Mouse (Mus musculus): ENCODE measurements around the gene Cltrn. TPM values are rescaled to one million over a fixed set of nuclear protein-coding genes. Genes with fewer than 3 reads are reported as not detected.

Cltrn gene
- polyA plus RNA-seq (2015; fragmentation: Nextera tagmentation; extraction: Ambion mirVana), result 0.50 and 1.00 TPM in 2 replicates

DNA sequence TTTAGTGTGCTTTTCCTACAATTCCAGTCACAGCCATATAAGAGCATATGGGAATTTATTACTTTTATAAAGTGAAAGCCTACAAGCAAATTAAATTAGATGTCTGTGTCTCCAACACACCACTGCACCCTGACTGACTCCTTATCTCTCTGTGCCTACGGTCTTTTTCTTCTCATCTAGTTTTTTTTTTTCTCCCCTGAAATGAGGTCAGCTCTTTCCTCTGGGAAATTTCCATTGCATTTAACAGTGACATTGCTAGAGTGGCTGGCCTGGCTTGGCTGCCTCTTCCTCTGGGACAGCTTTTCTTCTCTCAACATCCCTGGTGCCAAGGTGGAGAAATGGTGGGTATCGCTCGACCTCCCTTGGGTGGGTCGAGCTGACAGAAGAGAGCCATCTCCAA, at the start of gene Cltrn:
TSS of gene Cltrn (plus strand) at position 249 of the 400 bp plus-strand sequence.
- Histone ChIP-seq H3K36me3 (no peaks in the 10 kb centered on the region), H3K27me3 (peaks cover 17% of the 10 kb centered on the region), H3K9me3 (no peaks in the 10 kb centered on the region), H3K4me1 (replicated peaks) (no peaks in the 10 kb centered on the region), H3K4me2 (no peak within 1 kb of the TSS), H3K4me3 (no peak within 1 kb of the TSS), H3K9ac (no peak within 1 kb of the TSS), H3K27ac (no peak within 1 kb of the TSS)
- ATAC-seq (ENCODE audit: low FRiP score), result no peak
- WGBS, result 86% methylated on average over 4 of the region's 4 CpGs

DNA sequence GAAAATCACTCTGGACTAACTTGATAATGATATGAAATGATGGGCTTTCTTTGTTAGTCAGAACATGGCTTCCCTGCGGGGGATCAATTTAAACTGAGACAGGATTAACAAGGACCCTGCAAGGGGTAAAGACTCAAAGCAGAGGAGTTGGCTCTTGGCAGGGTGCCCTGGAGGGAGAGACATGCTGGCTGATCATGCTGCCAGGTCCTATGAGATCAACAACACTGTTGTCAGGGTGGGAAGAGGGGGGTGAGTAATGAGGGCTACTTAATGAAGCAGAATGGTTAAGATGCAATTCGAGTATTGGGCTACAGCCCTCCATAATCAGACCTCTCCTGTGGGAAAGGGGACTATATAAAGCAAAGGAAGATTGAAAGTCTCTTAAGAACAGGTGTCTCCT, 49.7 kb upstream of the Cltrn start:
- H3K4me3 ChIP-seq, result no peak overlapping the region
- 34% methylated on average over 2 of the region's 2 CpGs for WGBS
- no peak overlapping the region for H3K4me2 ChIP-seq
- no peak overlapping the region for H3K9ac ChIP-seq
- H3K9me3 ChIP-seq, result no peaks in the 10 kb centered on the region
- H3K27ac ChIP-seq, result no peak overlapping the region
- 0 out of 2 replicates have a peak, but pooled peaks cover 9% of the 10 kb centered on the region for H3K27me3 ChIP-seq
- ATAC-seq (ENCODE audit: low FRiP score), result 0 out of 2 replicates have a peak, but pooled peaks have one; percentile 43
- H3K4me1 ChIP-seq (replicated peaks), result no peaks in the 10 kb centered on the region
- H3K36me3 ChIP-seq, result no peaks in the 10 kb centered on the region

DNA sequence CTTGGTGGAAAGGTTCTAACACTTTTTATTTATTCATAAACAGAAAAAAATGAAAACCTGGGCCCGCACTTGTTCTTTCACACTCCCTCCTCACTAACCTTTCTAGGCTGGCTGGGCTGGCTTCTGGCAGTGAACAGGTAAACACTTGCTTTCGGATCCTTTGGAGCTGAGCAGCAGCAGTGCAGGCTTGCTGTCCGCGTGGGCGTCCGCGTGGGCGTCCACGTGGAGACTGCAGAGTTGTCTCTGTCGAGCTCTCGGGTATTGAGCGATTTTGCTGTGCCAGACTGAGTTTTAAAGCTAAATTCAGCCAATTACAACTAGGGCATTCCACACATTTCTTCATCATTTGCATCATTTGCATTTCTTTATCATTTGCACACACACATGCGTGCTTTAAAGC, 46.6 kb upstream of the Cltrn start:
- 77% methylated on average over 13 of the region's 13 CpGs for WGBS
- H3K27ac ChIP-seq, result no peak overlapping the region
- no peak overlapping the region for H3K4me2 ChIP-seq
- H3K4me3 ChIP-seq, result no peak overlapping the region
- 0 out of 2 replicates have a peak, but pooled peaks cover 9% of the 10 kb centered on the region for H3K27me3 ChIP-seq
- H3K9me3 ChIP-seq, result no peaks in the 10 kb centered on the region
- H3K9ac ChIP-seq, result no peak overlapping the region
- no peaks in the 10 kb centered on the region for H3K4me1 ChIP-seq (replicated peaks)
- ATAC-seq (ENCODE audit: low FRiP score), result no peak
- no peaks in the 10 kb centered on the region for H3K36me3 ChIP-seq

DNA sequence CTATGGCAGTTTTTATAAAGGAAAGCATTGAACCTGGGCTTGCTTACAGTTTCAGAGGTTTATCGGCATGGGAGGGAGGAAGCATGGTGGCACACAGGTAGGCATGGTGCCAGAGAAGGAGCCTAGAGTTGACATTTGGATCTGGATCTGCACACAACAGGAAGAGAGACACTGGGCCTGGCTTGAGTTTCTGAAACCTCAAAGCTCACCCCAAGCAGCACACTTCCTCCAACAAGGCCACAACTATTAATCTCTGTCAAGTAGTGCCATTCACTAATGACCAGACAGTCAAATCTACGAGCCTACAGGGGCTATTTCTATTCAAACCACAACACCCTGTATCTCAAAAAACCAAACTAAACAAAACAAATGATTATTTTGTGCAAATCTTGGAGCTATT, 41.9 kb upstream of the Cltrn start:
- H3K36me3 ChIP-seq, result no peaks in the 10 kb centered on the region
- ATAC-seq (ENCODE audit: low FRiP score), result no peak
- H3K4me1 ChIP-seq (replicated peaks), result no peaks in the 10 kb centered on the region
- no peak overlapping the region for H3K4me2 ChIP-seq
- H3K4me3 ChIP-seq, result no peak overlapping the region
- 0 out of 2 replicates have a peak, but pooled peaks cover 4% of the 10 kb centered on the region for H3K27me3 ChIP-seq
- WGBS, result 66% methylated on average over 2 of the region's 2 CpGs
- H3K9me3 ChIP-seq, result no peaks in the 10 kb centered on the region
- H3K27ac ChIP-seq, result no peak overlapping the region
- H3K9ac ChIP-seq, result no peak overlapping the region

DNA sequence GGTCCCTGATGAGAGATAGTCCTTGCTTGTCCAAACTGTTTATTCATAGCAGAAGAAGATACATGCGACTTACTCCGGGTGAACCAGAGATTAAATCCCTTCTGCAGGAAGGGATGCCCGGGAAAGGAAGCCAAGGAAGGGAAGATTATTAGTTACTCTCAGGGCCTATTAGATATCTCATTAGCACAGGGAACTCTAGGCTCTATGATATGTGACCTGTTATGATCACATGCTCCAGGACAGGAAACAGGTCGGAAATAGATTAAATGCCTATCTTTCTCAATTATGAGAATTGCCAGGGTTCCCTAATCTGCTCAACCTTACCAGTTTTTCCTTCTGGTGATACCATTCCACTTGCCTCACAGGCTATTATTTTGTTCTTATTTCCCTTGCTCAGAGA, 32.9 kb upstream of the Cltrn start:
- H3K27ac ChIP-seq, result no peak overlapping the region
- H3K9me3 ChIP-seq, result no peaks in the 10 kb centered on the region
- no peak overlapping the region for H3K9ac ChIP-seq
- 95% methylated on average over 4 of the region's 4 CpGs for WGBS
- no peaks in the 10 kb centered on the region for H3K36me3 ChIP-seq
- H3K4me1 ChIP-seq (replicated peaks), result no peaks in the 10 kb centered on the region
- ATAC-seq (ENCODE audit: low FRiP score), result no peak
- no peak overlapping the region for H3K4me2 ChIP-seq
- H3K4me3 ChIP-seq, result no peak overlapping the region
- H3K27me3 ChIP-seq, result peaks cover 4% of the 10 kb centered on the region; the same call in 1 of the 2 replicates

DNA sequence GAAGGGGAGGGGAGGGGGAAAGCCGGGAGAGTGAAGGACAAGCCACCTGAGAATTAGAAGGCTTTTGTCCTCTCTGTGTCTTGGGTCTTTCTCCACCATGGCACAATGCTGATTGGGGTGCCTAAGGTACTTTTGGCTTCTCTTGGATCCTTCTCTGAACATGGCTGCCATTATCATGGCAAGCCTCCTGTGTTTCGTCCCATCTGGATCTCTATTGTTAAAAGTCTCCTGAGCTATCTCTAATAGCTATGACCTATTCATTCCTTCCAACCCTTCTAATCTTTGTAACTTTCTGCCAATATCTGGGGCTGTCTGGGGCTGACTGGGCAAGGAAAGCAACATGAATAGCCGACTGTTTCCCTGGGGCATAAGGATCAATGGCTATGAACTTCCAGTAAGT, 30.1 kb upstream of the Cltrn start:
- no peaks in the 10 kb centered on the region for H3K36me3 ChIP-seq
- no peaks in the 10 kb centered on the region for H3K9me3 ChIP-seq
- H3K4me2 ChIP-seq, result no peak overlapping the region
- WGBS, result 84% methylated on average over 3 of the region's 3 CpGs
- H3K27me3 ChIP-seq, result peaks cover 14% of the 10 kb centered on the region; the same call in 1 of the 2 replicates
- H3K4me3 ChIP-seq, result no peak overlapping the region
- H3K27ac ChIP-seq, result no peak overlapping the region
- no peak overlapping the region for H3K9ac ChIP-seq
- H3K4me1 ChIP-seq (replicated peaks), result no peaks in the 10 kb centered on the region
- ATAC-seq (ENCODE audit: low FRiP score), result no peak

DNA sequence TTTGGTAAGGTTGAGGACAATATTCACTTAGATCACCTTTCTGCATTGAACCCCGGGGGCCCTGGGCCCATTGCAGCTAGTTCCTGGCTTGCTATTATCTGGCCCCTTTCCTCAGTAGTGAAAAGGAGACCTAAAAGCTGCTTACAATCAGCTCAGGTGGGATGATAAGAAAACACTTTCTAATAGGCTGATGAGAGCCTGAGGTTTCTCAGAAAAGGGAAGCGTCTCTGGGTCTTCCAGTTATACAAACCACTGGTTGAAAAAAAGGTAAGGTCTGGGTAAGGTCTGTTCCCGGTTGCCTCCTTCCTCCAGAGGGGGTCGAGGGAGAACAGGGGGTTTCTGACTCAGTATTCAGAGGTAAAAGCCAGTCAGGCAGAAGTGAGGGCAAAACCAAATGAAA, 29.6 kb upstream of the Cltrn start:
- no peak overlapping the region for H3K9ac ChIP-seq
- H3K9me3 ChIP-seq, result no peaks in the 10 kb centered on the region
- H3K27me3 ChIP-seq, result peaks cover 14% of the 10 kb centered on the region; the same call in 1 of the 2 replicates
- no peaks in the 10 kb centered on the region for H3K4me1 ChIP-seq (replicated peaks)
- no peaks in the 10 kb centered on the region for H3K36me3 ChIP-seq
- H3K4me2 ChIP-seq, result no peak overlapping the region
- no peak overlapping the region for H3K27ac ChIP-seq
- ATAC-seq (ENCODE audit: low FRiP score), result no peak
- WGBS, result 62% methylated on average over 4 of the region's 4 CpGs
- no peak overlapping the region for H3K4me3 ChIP-seq

DNA sequence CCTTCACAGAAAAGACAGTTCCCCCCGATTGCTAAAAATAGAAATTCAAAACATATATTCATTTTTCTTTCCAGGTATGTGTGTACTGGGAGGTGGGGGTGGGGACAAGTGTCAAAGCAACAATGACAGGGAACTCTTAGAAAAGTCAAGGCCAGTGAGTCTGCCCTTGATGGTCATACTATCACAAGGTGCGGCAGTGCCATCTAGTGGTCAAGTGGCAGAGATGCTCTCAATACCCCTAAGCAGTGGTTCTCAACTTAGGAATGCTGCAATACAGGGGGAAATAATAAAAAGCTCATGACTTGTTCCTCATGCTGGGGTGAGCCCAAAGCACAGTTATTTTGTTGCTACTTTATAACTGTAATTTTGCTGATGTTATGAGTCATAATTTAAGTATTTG, 22.4 kb upstream of the Cltrn start:
- no peaks in the 10 kb centered on the region for H3K36me3 ChIP-seq
- no peak overlapping the region for H3K9ac ChIP-seq
- H3K4me1 ChIP-seq (replicated peaks), result no peaks in the 10 kb centered on the region
- no peak overlapping the region for H3K4me3 ChIP-seq
- no peak overlapping the region for H3K4me2 ChIP-seq
- no peaks in the 10 kb centered on the region for H3K9me3 ChIP-seq
- ATAC-seq (ENCODE audit: low FRiP score), result no peak
- peaks cover 8% of the 10 kb centered on the region; the same call in 1 of the 2 replicates for H3K27me3 ChIP-seq
- 17% methylated on average over 2 of the region's 2 CpGs for WGBS
- H3K27ac ChIP-seq, result no peak overlapping the region

DNA sequence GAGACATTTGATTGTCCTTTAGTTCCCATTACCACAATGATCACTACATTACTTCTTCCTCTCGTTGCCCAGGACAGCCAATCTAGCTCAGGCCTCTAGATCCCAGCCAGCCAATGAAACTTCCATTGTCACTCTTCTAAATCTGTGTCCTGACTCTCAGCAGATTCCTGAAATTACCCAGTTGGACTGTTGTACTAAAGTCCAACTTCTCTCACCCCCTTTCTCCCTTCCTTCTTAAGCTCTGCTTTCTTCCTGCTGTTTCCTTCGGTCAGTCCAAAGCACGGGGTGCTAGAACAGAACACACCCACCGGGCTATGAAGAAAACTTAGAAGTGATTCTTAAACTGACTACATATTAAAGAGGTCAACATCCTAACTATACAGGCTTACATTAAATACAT, 19.7 kb upstream of the Cltrn start:
- no peak for ATAC-seq (ENCODE audit: low FRiP score)
- H3K9ac ChIP-seq, result no peak overlapping the region
- no peaks in the 10 kb centered on the region for H3K27me3 ChIP-seq
- H3K4me1 ChIP-seq (replicated peaks), result no peaks in the 10 kb centered on the region
- H3K4me2 ChIP-seq, result no peak overlapping the region
- peaks cover 6% of the 10 kb centered on the region; the same call in 1 of the 2 replicates for H3K36me3 ChIP-seq
- no peaks in the 10 kb centered on the region for H3K9me3 ChIP-seq
- WGBS, result 87% methylated on average over 4 of the region's 4 CpGs
- H3K27ac ChIP-seq, result no peak overlapping the region
- no peak overlapping the region for H3K4me3 ChIP-seq

DNA sequence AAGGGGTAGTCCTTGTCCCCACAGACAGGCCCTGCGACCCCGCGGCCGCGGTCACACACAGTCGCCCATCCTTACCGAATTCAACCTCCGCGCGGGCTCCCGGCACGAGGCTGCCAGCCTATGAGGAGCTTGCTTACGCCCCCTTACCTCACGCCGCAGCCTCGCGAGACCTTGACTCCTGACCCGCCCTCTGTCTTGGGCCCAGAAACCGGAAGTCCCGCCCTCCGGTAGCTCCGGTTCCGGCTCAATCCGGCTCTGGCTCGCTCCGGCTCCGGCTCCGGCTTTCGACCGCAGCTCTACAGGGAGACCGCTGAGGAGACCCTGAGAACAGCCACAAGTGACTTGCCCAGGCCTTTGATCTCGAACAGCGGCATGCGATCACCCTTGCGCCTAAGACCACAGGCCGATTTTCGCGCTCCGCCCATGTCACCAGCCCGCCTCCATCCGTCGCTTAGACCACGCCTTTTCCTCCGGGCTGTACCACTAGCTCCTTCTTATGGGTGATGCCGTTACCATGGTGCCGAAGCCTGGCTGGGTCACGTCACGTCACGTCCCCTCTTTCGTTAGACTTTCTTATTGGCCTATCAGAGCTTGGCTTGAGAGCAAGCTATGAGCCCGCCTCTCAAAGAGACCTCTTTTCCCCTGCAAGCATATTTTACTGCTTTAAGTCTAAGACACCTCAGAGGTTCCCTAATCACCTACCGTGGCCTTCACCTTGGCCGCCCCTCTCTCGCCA, 12.4 kb upstream of the Cltrn start, which contains the start of gene Siah1b:
TSS of gene Siah1b (minus strand) at position 454 of the 736 bp plus-strand sequence.
- 22% methylated on average over 54 of the region's 54 CpGs for WGBS
- ATAC-seq (ENCODE audit: low FRiP score), result peak; percentile 99
- Histone ChIP-seq H3K9ac (peak within 1 kb of the TSS; percentile 64; the same call in 1 of the 2 replicates), H3K27ac (peak within 1 kb of the TSS; percentile 87), H3K9me3 (no peaks in the 10 kb centered on the region), H3K4me3 (peak within 1 kb of the TSS; percentile 53), H3K27me3 (peaks cover 10% of the 10 kb centered on the region; the same call in 1 of the 2 replicates), H3K4me1 (replicated peaks) (peaks cover 6% of the 10 kb centered on the region; the same call in 1 of the 2 replicates), H3K4me2 (peak within 1 kb of the TSS; percentile 72), H3K36me3 (peaks cover 6% of the 10 kb centered on the region; the same call in 1 of the 2 replicates)

DNA sequence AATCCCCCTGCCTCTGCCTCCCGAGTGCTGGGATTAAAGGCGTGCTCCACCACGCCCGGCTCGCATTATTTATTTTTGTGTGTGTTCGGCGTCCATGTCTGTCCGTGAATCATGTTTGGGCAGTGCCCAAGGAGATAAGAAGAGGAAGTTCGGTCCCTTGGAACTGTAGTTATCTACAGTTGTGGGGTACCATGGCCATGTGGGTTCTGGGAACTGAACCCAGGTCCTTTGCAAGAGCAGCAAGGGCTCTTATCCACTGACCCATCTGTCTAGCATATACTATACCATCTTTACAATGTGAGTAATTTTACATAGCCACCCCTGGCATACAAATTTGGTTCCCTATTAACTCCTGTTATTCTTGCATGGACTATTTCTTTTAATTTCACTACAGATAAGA, 6.6 kb upstream of the Cltrn start:
- no peak overlapping the region for H3K4me3 ChIP-seq

DNA sequence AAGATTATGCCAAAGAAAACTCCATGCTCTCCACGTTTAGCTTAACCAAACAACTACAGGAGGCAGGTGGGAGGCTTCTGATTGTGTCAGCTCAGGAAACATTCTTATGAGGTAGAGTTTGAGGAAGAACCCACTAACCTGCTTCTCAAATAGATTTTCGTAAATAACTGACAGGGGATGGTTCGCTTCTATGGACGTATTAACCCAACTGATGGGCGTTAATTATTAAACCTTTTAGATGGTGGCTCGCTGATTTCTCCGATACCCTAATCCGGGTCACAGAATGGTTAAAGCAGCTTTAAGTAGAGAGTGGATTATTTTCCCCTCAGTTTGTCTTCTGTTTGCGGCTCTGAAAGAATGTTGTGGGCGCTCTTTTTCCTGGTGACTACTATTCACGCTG, 1.3 kb downstream of the Cltrn start:
- H3K9me3 ChIP-seq, result no peaks in the 10 kb centered on the region
- H3K4me3 ChIP-seq, result no peak overlapping the region
- no peak overlapping the region for H3K4me2 ChIP-seq
- no peaks in the 10 kb centered on the region for H3K36me3 ChIP-seq
- no peak for ATAC-seq (ENCODE audit: low FRiP score)
- peaks cover 19% of the 10 kb centered on the region for H3K27me3 ChIP-seq
- no peak overlapping the region for H3K27ac ChIP-seq
- WGBS, result 73% methylated on average over 11 of the region's 11 CpGs
- no peaks in the 10 kb centered on the region for H3K4me1 ChIP-seq (replicated peaks)
- no peak overlapping the region for H3K9ac ChIP-seq

More for the DNA sequence above, 6.6 kb upstream of the Cltrn start:
- 96% methylated on average over 9 of the region's 9 CpGs for WGBS
- Histone ChIP-seq H3K4me1 (replicated peaks) (no peaks in the 10 kb centered on the region), H3K9me3 (no peaks in the 10 kb centered on the region), H3K27me3 (peaks cover 12% of the 10 kb centered on the region; the same call in 1 of the 2 replicates), H3K4me2 (no peak overlapping the region), H3K9ac (no peak overlapping the region), H3K36me3 (no peaks in the 10 kb centered on the region), H3K27ac (no peak overlapping the region)
- ATAC-seq (ENCODE audit: low FRiP score), result no peak
